Mouse (Mus musculus) bone marrow macrophage, adult 2 months (primary cell): ENCODE results near the gene Traip.

Experiments used
- CTCF ChIP-seq: IDR thresholded peaks from 2 replicates; pipeline ENCODE4 v1.5.1; 2012; ENCODE audit warnings: low read depth, mild to moderate bottlenecking, low read length, moderate library complexity
- POLR2A ChIP-seq: IDR thresholded peaks from 2 replicates; pipeline ENCODE4 v1.6.1; 2012; ENCODE audit warnings: mild to moderate bottlenecking, low read depth, low read length, borderline replicate concordance

- TF ChIP-seq POLR2A (no peak), CTCF (no peak)
These were observed 11.4 kb downstream of the Traip start for GRCm38 (mm10) chr9:107961351-107961762.
